Comparison of ENCODE assay signal across 11 mouse cellular contexts in genomic region chr16:32431926-32432325, GRCm38 (mm10). TPM values are rescaled to one million over a fixed set of nuclear protein-coding genes. Genes with fewer than 3 reads are reported as not detected.
DNase-seq lines count a peak whose midpoint lies in the region; ATAC-seq and TF ChIP-seq lines count a peak whose summit lies in the region.
"Had no signal": no experiment of that assay in that cellular context is flagged by ENCODE, and none has a peak within 500 bp of the region (broad histone marks: within the 10 kb centered on the region; RNA-seq: fewer than 3 reads in every experiment).

No protein-coding gene starts in this region.

- 84% methylated on average over 1 of the region's 1 CpGs for WGBS in heart, embryonic 15.5 days
- WGBS in bone marrow, adult 2 months = 60% methylated on average over 1 of the region's 1 CpGs
- 93% methylated on average over 1 of the region's 1 CpGs for WGBS in hindbrain, embryonic 11.5 days
- WGBS in macrophage (ENCODE audit: missing documents) = 90% methylated on average over 1 of the region's 1 CpGs

- peak overlapping the region; percentile 72 for H3K4me3 ChIP-seq in heart, embryonic 15.5 days
- peak overlapping the region; percentile 74 for H3K4me3 ChIP-seq in bone marrow, adult 2 months (replicated peaks; ENCODE audit: control insufficient read depth, low read depth, low read length)
- H3K4me3 ChIP-seq in hindbrain, embryonic 11.5 days (ENCODE audit: low read depth, low read length) = peak overlapping the region; percentile 77
- H3K4me3 ChIP-seq in macrophage (ENCODE audit: inconsistent target) = peak overlapping the region; percentile 99

- no peak overlapping the region for H3K27ac ChIP-seq in heart, embryonic 15.5 days
- H3K27ac ChIP-seq in bone marrow, adult 2 months (ENCODE audit: control insufficient read depth, insufficient read depth, low read depth, low read length, poor library complexity) = peak overlapping the region; percentile 16
- H3K27ac ChIP-seq in hindbrain, embryonic 11.5 days (ENCODE audit: low read depth, low read length) = no peak overlapping the region
- 0 out of 2 replicates have a peak overlapping the region, but pooled peaks have one; percentile 1 for H3K27ac ChIP-seq in macrophage

- no peaks in the 10 kb centered on the region for H3K27me3 ChIP-seq in heart, embryonic 15.5 days
- H3K27me3 ChIP-seq in hindbrain, embryonic 11.5 days (ENCODE audit: control insufficient read depth, insufficient read depth, low read length) = no peaks in the 10 kb centered on the region

- DNase-seq in heart, adult 18-20 months = no peak
- no peak for DNase-seq in hindbrain, embryonic 11.5 days (ENCODE audit: low spot score)
- DNase-seq in frontal cortex, postnatal 10 days (ENCODE audit: low spot score in 2 of 2) = no peak
- no peak for DNase-seq in layer of hippocampus, adult 18-20 months (ENCODE audit: low spot score in 2 of 2)
- no peak for DNase-seq in layer of hippocampus, postnatal 25 days (ENCODE audit: extremely low spot score in 1 of 2, low spot score in 1 of 2)
- DNase-seq: cerebellum, adult 9-11 months; thymus, postnatal 36 days had no signal

- no peak for TF ChIP-seq CTCF in bone marrow, adult 2 months (IDR thresholded peaks at IDR 0.05; ENCODE audit: control insufficient read depth, insufficient read depth, low read length)

- ATAC-seq in heart, embryonic 15.5 days (replicated peaks; ENCODE audit: insufficient number of reproducible peaks, insufficient read depth, low FRiP score, low read depth) = no peak
- no peak for ATAC-seq in hindbrain, embryonic 11.5 days (ENCODE audit: low FRiP score)

- H3K9ac ChIP-seq in heart, embryonic 15.5 days = no peak overlapping the region
- H3K9ac ChIP-seq in hindbrain, embryonic 11.5 days (ENCODE audit: low read depth, low read length) = no peak overlapping the region

- H3K9me3 ChIP-seq in heart, embryonic 15.5 days (replicated peaks) = no peaks in the 10 kb centered on the region
- no peaks in the 10 kb centered on the region for H3K9me3 ChIP-seq in hindbrain, embryonic 11.5 days (ENCODE audit: control insufficient read depth, low read length)

- H3K79me2 ChIP-seq in macrophage (ENCODE audit: inconsistent target) = peaks cover 62% of the 10 kb centered on the region

- peaks cover 24% of the 10 kb centered on the region for H3K4me1 ChIP-seq in heart, embryonic 15.5 days (replicated peaks)
- no peaks in the 10 kb centered on the region; the same call in 1 of the 2 replicates for H3K4me1 ChIP-seq in bone marrow, adult 2 months (ENCODE audit: control insufficient read depth, insufficient read depth, low read length)
- H3K4me1 ChIP-seq in hindbrain, embryonic 11.5 days (replicated peaks; ENCODE audit: control insufficient read depth, insufficient read depth, low read length) = no peaks in the 10 kb centered on the region

- no peak for TF ChIP-seq POLR2A in bone marrow, adult 2 months (IDR thresholded peaks at IDR 0.05; ENCODE audit: borderline replicate concordance, control insufficient read depth, low read depth, low read length)

- no peaks in the 10 kb centered on the region for H3K36me3 ChIP-seq in heart, embryonic 15.5 days
- H3K36me3 ChIP-seq in hindbrain, embryonic 11.5 days (ENCODE audit: control insufficient read depth, insufficient read depth, low read length) = no peaks in the 10 kb centered on the region
- H3K36me3 ChIP-seq in macrophage (ENCODE audit: inconsistent target) = no peaks in the 10 kb centered on the region

- peak overlapping the region; percentile 79 for H3K4me2 ChIP-seq in heart, embryonic 15.5 days
- no peak overlapping the region; the same call in 1 of the 2 replicates for H3K4me2 ChIP-seq in hindbrain, embryonic 11.5 days (replicated peaks; ENCODE audit: low read depth, low read length)

RNA-seq across cellular contexts. Expression of gene Pcyt1a, which starts 1.2 kb away (rescaled TPM):
- 38.1 and 44.3 TPM in 2 replicates for polyA plus RNA-seq in heart, embryonic 15.5 days (2015; fragmentation: Nextera tagmentation; extraction: Ambion mirVana)
- 100 to 1,000 TPM; 121 to 128 TPM for total RNA-seq in heart, adult 18-20 months (2021)
- 40.6 and 49.6 TPM in 2 replicates for polyA plus RNA-seq in bone marrow, adult 2 months (2011; ENCODE audit: insufficient read depth, insufficient read length, low replicate concordance, missing spikeins)
- 41.8 and 41.9 TPM in 2 replicates for polyA plus RNA-seq in hindbrain, embryonic 11.5 days (2014; fragmentation: Nextera tagmentation; extraction: Ambion mirVana)
- total RNA-seq in macrophage (2018; cell fraction: chromatin; rRNA removed) = 100 to 1,000 TPM in 10 of 26 experiments, 10 to 100 TPM in 16; 47.1 to 175 (median 80.7) TPM
- total RNA-seq in macrophage (2018; cell fraction: cytosol; rRNA removed) = 100 to 1,000 TPM in 3 of 26 experiments, 10 to 100 TPM in 23; 45.4 to 108 (median 71.3) TPM
- total RNA-seq in macrophage (2018; cell fraction: nucleus; rRNA removed) = 100 to 1,000 TPM in 3 of 26 experiments, 10 to 100 TPM in 23; 54.3 to 120 (median 66.5) TPM
- polyA plus RNA-seq in macrophage (2018) = 32.5 to 74.9 TPM (median 60.1 TPM) in 3 replicates
- total RNA-seq in layer of hippocampus, adult 18-20 months (2021) = 10 to 100 TPM; 31.0 to 36.9 TPM
- 10 to 100 TPM; 36.8 to 38.2 TPM for total RNA-seq in layer of hippocampus, postnatal 25 days (2021)

RNA-seq across cellular contexts. Expression of gene Tctex1d2, which starts 12.4 kb away (rescaled TPM):
- 21.1 and 22.5 TPM in 2 replicates for polyA plus RNA-seq in heart, embryonic 15.5 days (2015; fragmentation: Nextera tagmentation; extraction: Ambion mirVana)
- 1 to 10 TPM; 5.1 to 6.8 TPM for total RNA-seq in heart, adult 18-20 months (2021)
- 5.4 and 13.9 TPM in 2 replicates for polyA plus RNA-seq in bone marrow, adult 2 months (2011; ENCODE audit: insufficient read depth, insufficient read length, low replicate concordance, missing spikeins)
- 30.9 and 31.1 TPM in 2 replicates for polyA plus RNA-seq in hindbrain, embryonic 11.5 days (2014; fragmentation: Nextera tagmentation; extraction: Ambion mirVana)
- 10 to 100 TPM in 9 of 26 experiments, 1 to 10 TPM in 17; 2.1 to 18.5 (median 7.5) TPM for total RNA-seq in macrophage (2018; cell fraction: chromatin; rRNA removed)
- total RNA-seq in macrophage (2018; cell fraction: cytosol; rRNA removed) = 10 to 100 TPM; 13.5 to 28.3 (median 21.0) TPM
- total RNA-seq in macrophage (2018; cell fraction: nucleus; rRNA removed) = 10 to 100 TPM in 11 of 26 experiments, 1 to 10 TPM in 15; 2.7 to 21.3 (median 7.8) TPM
- polyA plus RNA-seq in macrophage (2018) = 16.6 to 17.3 TPM (median 16.7 TPM) in 3 replicates
- 10 to 100 TPM; 11.9 to 15.5 TPM for total RNA-seq in layer of hippocampus, adult 18-20 months (2021)
- total RNA-seq in layer of hippocampus, postnatal 25 days (2021) = 10 to 100 TPM in 1 of 2 experiments, 1 to 10 TPM in 1; 9.8 to 14.4 TPM

RNA-seq across cellular contexts. Expression of gene Tm4sf19, which starts 31.6 kb away (rescaled TPM):
- 0.22 TPM in 1 of 2 replicates, not detected in the other for polyA plus RNA-seq in heart, embryonic 15.5 days (2015; fragmentation: Nextera tagmentation; extraction: Ambion mirVana)
- not detected for total RNA-seq in heart, adult 18-20 months (2021)
- polyA plus RNA-seq in bone marrow, adult 2 months (2011; ENCODE audit: insufficient read depth, insufficient read length, low replicate concordance, missing spikeins) = 3.2 TPM in 1 of 2 replicates, not detected in the other
- polyA plus RNA-seq in hindbrain, embryonic 11.5 days (2014; fragmentation: Nextera tagmentation; extraction: Ambion mirVana) = not detected in 2 replicates
- total RNA-seq in macrophage (2018; cell fraction: chromatin; rRNA removed) = 1 to 10 TPM in 4 of 26 experiments, under 1 TPM in 4, not detected in 18; 0.53 to 2.3 (median 0.99) TPM
- total RNA-seq in macrophage (2018; cell fraction: cytosol; rRNA removed) = 1 to 10 TPM in 18 of 26 experiments, under 1 TPM in 8; 0.56 to 2.1 (median 1.2) TPM
- 1 to 10 TPM in 9 of 26 experiments, under 1 TPM in 11, not detected in 6; 0.48 to 1.9 (median 0.99) TPM for total RNA-seq in macrophage (2018; cell fraction: nucleus; rRNA removed)
- polyA plus RNA-seq in macrophage (2018) = 0.67 to 1.2 TPM (median 1.1 TPM) in 3 replicates
- not detected for total RNA-seq in layer of hippocampus, adult 18-20 months (2021)
- not detected for total RNA-seq in layer of hippocampus, postnatal 25 days (2021)

RNA-seq across cellular contexts. Expression of gene Slc51a, which starts 55.8 kb away (rescaled TPM):
- 0.49 and 0.77 TPM in 2 replicates for polyA plus RNA-seq in heart, embryonic 15.5 days (2015; fragmentation: Nextera tagmentation; extraction: Ambion mirVana)
- under 1 TPM; 0.32 to 0.85 TPM for total RNA-seq in heart, adult 18-20 months (2021)
- not detected in 2 replicates for polyA plus RNA-seq in bone marrow, adult 2 months (2011; ENCODE audit: insufficient read depth, insufficient read length, low replicate concordance, missing spikeins)
- 0.25 and 0.29 TPM in 2 replicates for polyA plus RNA-seq in hindbrain, embryonic 11.5 days (2014; fragmentation: Nextera tagmentation; extraction: Ambion mirVana)
- not detected for total RNA-seq in macrophage (2018; cell fraction: chromatin; rRNA removed)
- total RNA-seq in macrophage (2018; cell fraction: cytosol; rRNA removed) = under 1 TPM in 2 of 26 experiments, not detected in 24; 0.03 TPM
- total RNA-seq in macrophage (2018; cell fraction: nucleus; rRNA removed) = not detected
- 0.08 to 0.20 TPM in 2 of 3 replicates, not detected in the other for polyA plus RNA-seq in macrophage (2018)
- total RNA-seq in layer of hippocampus, adult 18-20 months (2021) = not detected
- not detected for total RNA-seq in layer of hippocampus, postnatal 25 days (2021)
- total RNA-seq: left cerebral cortex, postnatal 25 days had no signal

Comparison
In these comparisons a context has a peak if more than half of its experiments do, and no peak if none do; other contexts are left out.
1. H3K27ac ChIP-seq: peak in bone marrow, adult 2 months (single experiment) and macrophage (single experiment); none in heart, embryonic 15.5 days (single experiment) and hindbrain, embryonic 11.5 days (single experiment).
2. Peak in every context shown above with its lines, with median percentiles within 50 percentile points of each other: H3K4me3 ChIP-seq.